Mouse (Mus musculus) left cerebral cortex, adult 18-20 months (tissue): ENCODE measurements at regions not wholly inside any gene's neighbourhood (a gene's known extent, or its start where the extent isn't known, plus 50 kb on each side); places are given as distances from the start of the nearest gene placed in this dataset.
A peak's percentile ranks its signal among the peaks of the same experiment; 100 is the strongest.

Experiments used
- DNase-seq, 2 experiments: peaks; one replicate each; pipeline ENCODE4 v3.0.0; 2021 to 2022; ENCODE audit warnings: low spot score in 2 of 2, mixed read lengths in 1 of 2

DNA sequence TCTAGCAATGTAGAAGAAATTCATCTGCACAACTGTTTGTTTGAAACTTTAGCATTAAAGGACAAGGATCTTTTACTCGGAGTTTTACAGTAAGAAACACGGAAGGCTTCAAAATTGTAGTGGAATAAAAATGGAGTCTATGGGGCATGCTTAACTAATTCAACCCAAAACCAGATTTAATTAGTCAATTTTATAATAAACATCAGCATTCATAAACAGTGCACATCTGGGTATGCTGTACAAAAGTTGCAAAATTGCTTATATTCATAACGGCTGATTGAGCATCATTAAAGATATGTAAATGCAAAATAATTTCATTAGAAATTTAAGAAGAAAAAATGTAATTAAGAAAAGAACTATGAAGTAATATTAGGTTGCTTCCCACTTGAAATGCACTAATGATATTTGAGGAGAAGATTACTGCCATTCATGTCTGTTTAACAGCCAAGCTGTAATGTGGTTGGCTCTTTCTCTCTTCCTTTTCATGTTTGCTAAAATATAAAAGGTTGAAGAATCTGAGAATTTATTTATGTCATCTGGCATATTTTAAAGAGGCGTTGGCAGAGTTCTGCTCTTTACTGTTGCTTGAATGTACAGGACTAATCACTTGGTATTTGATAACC, 1037.3 kb downstream of the Fam181b start:
- DNase-seq = no peak

DNA sequence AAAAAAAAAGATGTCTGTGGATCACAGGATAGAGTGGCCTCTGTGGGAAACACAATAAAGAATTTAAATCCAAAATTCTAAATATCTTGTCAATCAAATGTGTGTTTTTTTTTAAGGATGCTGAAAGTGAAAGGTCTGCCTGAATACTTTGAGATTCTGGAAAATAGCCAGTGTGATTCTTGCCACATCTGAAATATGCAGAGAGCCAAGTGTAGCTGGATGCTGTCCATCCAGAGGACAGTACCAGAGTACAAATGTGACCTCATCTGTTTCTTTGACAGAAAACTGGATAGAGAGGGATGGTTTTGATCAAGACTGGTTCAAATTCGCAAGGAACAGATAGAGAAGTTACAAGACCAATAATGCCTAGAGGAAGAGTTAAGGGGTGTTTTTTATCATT, 1044.1 kb downstream of the Fam181b start:
- DNase-seq = no peak

DNA sequence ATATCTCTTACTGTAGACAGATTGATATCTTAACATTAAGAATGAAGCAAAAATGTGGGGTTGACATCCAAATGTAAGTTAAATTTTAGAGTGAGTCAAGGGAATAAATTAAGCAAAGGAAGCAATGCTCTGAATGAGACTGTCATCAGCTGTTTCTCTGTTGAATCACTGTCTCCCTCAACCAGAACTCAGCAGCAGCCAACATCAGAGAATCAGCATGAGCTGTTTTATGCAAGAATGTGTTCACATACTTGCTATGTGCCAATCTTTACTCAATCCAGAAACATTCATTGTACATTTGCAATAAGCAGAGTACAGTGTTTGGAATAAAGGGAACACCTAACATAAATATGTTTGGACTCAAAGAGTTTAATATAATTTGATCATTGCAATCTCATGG, 1074.6 kb downstream of the Fam181b start:
- no peak for DNase-seq

DNA sequence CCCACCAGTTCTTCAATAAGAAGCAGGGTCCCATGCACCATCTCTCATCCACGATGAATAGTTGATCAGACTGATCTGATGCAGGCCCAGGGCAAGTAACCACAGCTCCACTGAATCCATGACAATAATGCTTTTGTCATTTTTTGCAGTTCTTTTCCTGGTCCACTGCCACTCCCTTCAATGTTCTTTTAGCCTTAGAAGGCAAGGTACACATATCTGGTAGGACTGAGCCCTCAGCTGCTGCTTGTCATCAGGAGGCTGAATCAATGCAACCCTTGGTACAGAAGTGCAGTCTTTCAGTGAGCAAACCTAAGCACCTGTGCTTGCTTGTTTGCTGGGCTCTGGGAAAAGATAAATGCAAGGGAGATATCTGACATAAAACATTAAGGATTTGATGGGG, 1075.8 kb downstream of the Fam181b start:
- no peak for DNase-seq

DNA sequence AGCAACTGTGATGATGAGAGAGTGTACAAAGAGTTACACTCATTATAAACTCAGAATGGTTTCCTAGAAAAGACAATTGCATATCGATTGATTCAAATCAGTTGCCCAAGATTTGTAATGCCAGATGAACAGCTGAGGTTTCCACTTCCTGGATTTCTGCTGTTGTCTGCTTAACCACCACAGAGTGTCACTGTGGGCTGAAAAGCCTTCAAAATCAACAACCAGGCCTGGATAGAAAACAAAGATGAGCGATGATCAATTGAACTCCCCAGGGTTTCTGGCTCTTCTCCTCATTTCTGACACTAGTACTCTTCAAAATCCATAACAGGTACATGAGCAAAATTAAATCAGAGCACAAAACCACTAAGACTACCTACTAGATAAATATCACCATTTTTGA, 1100.4 kb downstream of the Fam181b start:
- no peak for DNase-seq

DNA sequence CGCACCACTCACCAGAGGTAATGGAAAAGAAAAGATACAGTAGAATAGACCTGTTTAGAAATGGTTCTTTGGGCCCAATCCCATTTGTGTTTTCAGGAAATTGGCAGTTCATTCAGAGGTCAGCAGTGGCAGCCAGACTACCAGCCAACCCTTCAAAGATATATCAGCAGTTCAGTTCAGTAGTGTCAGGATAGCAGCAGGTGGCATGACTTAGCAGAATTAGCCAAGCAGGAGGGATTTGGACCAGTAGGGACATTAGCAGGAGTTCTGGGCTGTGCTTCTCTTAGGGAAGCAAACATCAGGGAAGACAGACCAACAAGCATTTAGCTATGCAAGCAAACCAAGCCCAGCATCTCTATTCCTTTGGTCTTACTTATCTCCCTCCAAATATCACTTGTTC, 1132.7 kb downstream of the Fam181b start:
- DNase-seq = no peak

DNA sequence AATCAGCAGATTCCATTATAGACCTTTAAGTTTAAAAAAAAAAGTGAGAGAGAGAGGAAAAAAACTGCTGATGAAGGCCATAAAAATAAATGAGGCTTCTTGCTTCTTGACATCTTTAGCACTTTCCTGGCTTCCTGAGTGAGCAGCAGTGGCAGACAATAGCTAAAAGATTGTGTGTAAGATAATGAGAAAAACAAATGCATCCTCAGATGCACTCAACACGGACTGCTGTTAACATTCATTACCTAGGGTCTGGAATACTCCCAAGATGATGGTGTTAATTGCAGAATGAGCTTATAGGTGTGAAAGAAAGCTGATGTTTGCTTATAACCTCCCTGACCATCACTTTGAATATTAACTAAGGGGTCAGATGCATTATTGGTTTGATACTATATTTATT, 1147.8 kb downstream of the Fam181b start:
- DNase-seq = no peak

DNA sequence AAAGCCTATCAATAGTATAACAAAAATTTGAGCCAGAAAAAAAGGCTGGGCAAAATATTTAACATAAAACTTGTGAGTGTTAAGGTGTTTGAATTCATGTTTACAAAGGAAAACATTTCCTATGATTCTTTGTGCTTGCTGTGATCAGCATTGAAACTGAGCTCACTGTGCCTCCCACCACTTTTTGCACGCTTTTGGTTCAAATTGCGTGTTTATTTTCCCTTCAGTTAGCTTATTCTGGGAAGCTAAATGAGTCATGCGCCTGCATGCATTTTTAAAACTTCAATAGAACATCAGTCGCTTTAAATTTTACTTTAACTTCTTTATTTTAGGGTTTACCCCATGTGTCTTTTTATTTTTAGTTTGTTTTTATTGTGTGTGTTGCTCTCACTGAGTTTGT, 1154.0 kb downstream of the Fam181b start:
- DNase-seq = peak; percentile 5 to 9

DNA sequence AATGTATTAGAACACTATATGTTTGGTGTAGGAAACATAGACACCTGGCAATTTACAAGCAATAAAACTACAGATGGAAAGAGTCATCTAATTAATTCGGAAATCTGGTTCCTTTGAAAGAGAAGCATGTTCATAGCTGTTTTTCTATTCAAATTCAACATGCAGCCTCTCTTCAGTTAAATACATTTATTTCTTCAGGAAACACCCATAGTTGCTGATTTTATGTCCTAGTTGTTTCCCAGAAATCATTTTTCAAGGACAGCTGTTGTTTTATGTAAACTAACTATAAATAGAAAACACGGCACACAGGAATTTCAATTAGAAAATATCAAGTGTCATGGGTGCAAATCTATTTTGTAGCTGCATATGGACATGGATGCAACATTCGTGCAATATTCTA, 1169.8 kb downstream of the Fam181b start:
- DNase-seq = no peak

DNA sequence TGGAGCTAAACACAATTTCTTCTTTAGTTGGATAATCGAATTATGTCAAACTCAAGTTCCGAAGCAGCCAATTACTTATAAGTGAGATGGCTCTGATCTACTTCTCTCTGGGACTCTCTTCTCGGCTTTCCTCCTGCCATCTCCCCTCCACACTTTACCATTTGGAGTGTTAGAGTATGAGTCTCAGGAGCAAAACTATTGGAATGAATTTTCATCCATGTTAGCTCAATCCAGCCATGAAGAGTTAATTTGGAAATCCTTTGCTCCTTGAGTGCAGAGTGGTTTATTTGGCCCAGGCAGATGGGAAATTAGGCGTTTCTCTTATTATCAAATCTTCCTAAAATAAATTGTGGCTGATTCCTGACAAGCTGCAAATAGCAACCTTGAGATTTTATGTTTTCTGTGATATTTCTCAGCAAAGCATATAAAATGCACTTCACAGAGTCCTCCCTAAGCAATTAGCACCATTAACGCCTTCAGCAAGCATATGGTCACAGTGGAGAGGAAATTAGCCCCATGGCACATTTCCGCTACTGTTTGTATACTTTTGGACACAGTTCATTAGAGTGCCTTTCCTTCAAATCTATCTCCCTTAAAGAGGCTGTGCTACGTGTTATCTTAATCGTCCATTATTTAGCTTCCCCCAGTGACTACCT, 1189.1 kb downstream of the Fam181b start:
- DNase-seq = no peak

DNA sequence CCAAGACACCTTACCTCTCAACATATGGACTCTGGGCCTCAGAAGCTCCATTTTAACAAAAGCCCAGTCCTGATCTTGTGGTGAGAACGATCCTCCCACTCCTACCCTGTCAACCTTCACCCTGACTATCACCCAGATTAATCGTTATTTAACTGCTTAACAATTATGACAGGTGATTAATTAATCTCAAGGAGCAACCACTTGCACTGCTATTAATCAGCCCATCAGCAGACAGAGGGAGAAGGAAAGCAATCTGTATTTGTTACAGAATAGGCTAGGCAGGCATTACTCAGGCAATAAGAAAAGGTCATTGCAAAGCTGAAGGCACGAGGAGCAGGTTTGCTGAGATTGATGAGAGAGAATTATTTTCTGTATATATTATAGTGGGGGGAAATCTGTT, 1201.9 kb downstream of the Fam181b start:
- no peak for DNase-seq

DNA sequence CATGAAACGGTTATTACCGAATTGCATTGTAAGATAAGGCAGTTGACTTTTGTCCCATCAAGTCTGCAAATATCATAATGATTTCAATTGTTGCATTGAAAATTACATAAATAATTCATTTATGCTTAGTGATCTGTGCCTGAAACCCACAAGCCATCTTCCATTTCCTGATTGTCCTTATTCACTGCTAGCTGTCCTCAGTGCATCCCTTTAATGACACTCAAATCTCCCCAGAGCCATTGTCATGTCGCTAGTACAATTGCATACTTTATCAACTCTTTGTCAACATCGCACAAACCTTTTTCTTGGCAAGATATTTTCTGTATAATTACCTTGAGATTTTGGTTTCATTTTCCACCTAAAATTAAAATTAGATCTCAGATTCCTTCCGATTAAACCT, 1202.3 kb downstream of the Fam181b start:
- no peak for DNase-seq

DNA sequence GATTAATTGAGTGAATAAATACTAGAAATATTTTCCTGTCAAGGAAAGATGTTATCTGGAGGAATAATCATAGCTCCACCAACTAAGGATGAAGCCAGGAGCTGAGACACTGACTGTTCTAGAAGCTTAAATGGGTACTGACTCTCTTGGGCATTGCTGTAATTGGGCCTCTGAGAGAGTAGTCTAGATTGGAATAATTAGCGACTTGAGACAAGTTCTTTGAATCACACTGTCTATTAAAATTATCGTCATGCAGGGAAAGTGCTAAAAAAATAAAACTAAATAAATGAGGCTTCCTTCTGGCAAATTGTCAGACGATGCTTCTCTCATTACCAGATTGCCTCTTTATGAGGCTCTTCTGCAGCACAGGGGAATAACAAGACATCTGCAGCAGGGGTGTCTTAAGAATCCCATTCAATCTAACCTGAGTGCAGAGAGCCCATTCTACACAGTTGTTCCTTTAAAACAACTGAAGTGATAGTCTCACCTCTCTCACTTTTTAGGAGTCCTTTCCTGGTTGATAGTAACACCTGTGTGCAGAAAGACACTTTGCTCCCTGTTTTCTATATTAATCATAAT, 1203.5 kb downstream of the Fam181b start:
- no peak for DNase-seq

DNA sequence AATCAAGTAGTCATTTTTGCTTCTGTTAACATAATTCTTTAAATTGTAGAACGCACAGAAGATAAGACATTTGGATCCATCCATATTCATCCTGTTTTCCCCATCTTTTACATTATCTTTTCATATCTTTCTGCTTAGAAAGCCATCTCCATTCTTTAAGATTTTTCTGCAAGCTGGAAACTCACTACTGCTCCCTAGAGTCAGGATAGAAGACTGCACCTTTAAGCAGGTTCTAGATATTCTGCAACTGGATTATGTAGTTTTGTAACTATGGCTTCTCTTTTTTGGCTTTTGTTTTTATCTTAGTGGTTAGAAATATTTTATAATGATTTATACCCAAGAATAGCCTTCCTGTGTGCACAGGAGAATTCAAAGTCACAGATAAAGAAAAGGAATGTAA, 1225.9 kb downstream of the Fam181b start:
- no peak for DNase-seq

DNA sequence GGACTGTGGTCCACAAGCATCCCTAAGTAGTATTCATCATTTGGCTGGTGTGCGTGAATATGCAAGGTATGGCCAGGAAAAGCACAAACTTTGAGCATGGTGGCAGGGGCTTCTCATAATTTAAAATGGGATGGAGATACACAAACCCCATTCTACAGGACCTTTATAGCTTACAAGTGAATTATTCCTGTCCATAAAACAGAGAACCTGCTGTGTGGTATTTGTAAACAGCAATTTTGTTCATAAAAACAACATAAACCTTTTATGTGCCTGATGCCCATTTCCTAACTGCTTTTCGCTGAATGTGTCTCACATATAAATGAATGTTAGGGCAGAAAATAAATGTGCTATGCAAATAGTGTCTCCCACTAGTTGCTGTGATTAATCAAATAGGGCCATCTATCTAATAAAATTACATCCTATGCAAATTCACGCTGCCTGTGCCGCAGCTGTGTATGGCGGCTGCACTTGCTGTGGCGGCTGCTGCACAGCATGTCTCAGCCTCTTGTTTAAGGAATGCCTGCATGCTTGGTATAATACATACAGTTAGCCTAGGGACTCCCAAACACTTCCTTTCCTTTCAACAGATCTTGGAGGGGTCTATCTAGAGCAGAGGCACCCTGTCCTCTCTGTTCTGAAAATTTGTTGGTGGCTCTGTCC, 1235.4 kb downstream of the Fam181b start:
- DNase-seq = no peak

DNA sequence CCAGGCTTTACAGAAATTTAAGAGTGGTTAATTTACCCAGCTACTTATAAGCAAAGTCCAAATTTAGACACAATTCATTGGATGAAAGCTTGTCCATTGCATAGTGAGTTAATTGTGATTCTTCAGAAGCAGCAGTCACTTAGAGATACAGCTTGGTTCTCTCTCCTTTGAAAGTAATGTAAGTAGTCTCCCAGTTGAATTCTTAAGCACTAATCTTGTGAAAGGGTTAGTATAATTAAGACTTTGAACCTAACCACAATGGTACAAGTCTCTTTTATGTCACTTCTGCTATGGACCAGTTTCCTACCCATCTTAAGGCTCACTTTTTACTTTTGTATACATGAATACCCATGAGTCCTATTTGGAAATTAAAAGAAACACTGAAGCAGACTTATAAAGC, 1252.9 kb downstream of the Fam181b start:
- no peak for DNase-seq
